Mouse (Mus musculus) ovary, adult 10 weeks (tissue): Measurements from ENCODE around the gene Flt3. TPM values are rescaled to one million over a fixed set of nuclear protein-coding genes. Genes with fewer than 3 reads are reported as not detected.

Experiments used
- polyA plus RNA-seq: library from polyadenylated mRNA; stranded (reverse); fragments of 350-450 nt; fragmentation: Illumina TruSeq; extraction: RNeasy Lipid Tissue Mini Kit (QIAGEN cat#74804); gene quantifications from one replicate; pipeline ENCODE4 v1.2.3, GENCODE M21; 2014

Gene Flt3
- 0.34 TPM for polyA plus RNA-seq

GRCm38 (mm10) chr5:147399843-147400504 is at the start of gene Flt3:
Gene Flt3, minus strand, starts transcription at chr5:147400489.

GRCm38 (mm10) chr5:147429535-147430305 is 29.4 kb upstream of the Flt3 start, which contains the start of gene Pan3:
Gene Pan3, plus strand, starts transcription at chr5:147430161.

GRCm38 (mm10) chr5:147322183-147322582 is 78.1 kb downstream of the Flt3 start, which contains the start of gene Urad:
Gene Urad, minus strand, starts transcription at chr5:147322440.

DNA sequence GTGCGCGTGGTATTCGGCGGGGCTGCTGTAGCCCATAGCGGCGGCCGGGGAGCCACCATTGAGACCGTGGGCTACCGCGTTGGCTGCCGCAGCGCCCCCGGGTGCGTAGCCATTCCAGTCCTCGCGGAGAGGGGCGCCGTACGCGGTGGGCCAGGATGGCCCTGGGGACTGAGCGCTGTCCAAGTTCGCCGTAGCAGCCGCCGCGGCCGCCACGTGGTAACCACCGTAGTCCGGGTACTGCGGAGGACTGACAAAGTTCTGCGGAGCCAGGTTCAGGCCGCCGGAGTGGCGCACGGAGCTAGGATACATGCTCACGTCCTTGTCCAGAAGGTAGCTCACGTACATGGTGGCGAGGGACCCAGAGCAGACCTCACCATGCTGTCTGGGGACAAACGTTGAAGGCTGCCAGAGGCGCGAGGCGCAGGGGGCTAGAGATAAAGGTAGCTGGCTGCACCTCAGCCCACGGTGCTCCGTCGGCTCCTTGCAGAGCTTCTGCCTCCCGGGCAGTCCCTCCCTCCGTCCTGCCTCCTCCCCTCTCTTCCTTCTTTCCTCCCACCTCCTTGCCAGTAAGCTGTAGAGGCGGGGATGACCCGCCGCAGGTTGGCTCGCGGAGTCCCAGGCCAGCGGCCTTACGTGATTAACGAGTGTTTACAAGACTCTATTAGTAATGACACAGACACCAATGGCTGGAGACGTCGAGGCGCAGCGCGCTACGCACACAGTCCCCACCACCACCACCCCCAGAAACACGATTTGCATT is 93.5 kb downstream of the Flt3 start, which contains the start of gene Cdx2:
Gene Cdx2 (minus strand): TSS at position 633 of the 760 bp plus-strand sequence.

Other genes with a start within 250 kb of the Flt3 start
- gene Gsx1, start 211.8 kb downstream of the Flt3 start, polyA plus RNA-seq = not detected
- gene Pdx1, start 130.5 kb downstream of the Flt3 start, polyA plus RNA-seq = 0.48 TPM
- not detected for gene Cdx2, start 93.2 kb downstream of the Flt3 start, polyA plus RNA-seq
- gene Urad, start 78.0 kb downstream of the Flt3 start, polyA plus RNA-seq = not detected
- gene Pan3, start 29.7 kb upstream of the Flt3 start, polyA plus RNA-seq = 87.3 TPM